Mouse (Mus musculus): ENCODE measurements around the gene Timp4.

- no peak for TF ChIP-seq CTCF (IDR thresholded peaks at IDR 0.05; ENCODE audit: extremely low read depth, insufficient read depth, insufficient read length, insufficient replicate concordance)
- no peak for TF ChIP-seq POLR2A (IDR thresholded peaks at IDR 0.05; ENCODE audit: low read depth, low read length)
These were observed 25.0 kb downstream of the Timp4 start, which contains the start of gene Gm17482 for GRCm38 (mm10) chr6:115227043-115227442.

Measured in spleen, adult 2 months (tissue).